Mouse (Mus musculus) forelimb bud, embryonic 11.5 days (tissue): Measurements from ENCODE around the gene Wdr45b.
"Not testable (repeated sequence)": the region's sequence is repeated elsewhere in the genome, so short reads cannot be mapped to it uniquely, and the experiment has no call there.

Experiments used
- DNase-seq: peaks from one replicate; pipeline ENCODE4 v3.0.0-alpha.2; 2012; ENCODE audit warnings: low read depth, low spot score

The Wdr45b gene

DNA sequence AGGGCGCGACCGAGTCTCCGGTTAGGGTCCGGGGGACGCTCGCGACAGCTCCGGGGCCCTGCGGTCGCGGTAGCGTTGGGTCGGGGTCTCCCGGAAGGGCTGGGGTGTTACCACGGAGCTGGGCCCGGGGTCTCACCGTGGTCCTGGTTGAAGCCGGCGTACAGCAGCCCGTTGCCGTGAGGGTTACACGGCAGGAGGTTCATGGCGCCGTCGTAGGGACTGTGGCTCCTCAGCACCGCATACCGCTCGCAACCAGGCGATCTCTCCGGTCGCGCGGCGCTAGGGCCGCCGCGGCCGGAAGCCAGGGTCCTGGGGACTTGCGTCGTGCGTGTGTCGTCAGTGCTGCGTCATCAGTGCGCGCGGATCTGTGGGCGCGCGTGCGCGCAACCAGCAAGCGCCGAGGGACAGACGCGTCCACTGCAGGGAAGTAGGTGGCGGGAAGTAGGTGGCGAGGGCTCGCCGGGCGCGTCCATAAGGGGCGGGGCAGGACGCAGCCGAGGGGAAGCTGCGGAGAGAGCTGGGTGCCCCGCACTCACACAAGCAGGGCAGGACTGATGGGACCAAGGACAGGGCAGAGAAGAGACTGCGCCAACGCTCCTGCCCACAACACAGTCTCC, at the start of gene Wdr45b:
TSS of gene Wdr45b (minus strand) at position 355 of the 617 bp plus-strand sequence.
- peak; percentile 99 for DNase-seq

DNA sequence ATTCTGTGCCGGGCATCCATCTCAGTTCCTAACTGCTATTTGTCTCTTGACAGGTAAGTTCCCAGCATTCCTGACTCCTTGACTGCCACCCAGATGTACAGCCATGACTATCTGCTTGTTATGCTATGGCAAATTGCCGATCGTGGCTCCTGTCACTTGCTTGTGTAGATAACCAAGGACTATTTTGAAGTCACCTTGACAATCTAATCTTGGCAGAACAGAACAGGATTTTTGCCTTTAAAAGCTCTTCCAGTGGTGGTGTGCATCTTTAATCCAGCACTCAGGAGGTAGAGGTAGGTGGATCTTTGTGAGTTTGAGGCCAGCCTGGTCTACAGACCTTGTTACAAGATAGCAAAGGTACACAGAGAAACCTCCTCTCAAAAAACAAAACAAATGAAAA, 38.2 kb upstream of the Wdr45b start:
- no peak for DNase-seq

GRCm38 (mm10) chr11:121390793-121391192, 36.5 kb upstream of the Wdr45b start:
- DNase-seq: no peak

- no peak for DNase-seq
Measured at GRCm38 (mm10) chr11:121388554-121388945, 34.3 kb upstream of the Wdr45b start.

DNA sequence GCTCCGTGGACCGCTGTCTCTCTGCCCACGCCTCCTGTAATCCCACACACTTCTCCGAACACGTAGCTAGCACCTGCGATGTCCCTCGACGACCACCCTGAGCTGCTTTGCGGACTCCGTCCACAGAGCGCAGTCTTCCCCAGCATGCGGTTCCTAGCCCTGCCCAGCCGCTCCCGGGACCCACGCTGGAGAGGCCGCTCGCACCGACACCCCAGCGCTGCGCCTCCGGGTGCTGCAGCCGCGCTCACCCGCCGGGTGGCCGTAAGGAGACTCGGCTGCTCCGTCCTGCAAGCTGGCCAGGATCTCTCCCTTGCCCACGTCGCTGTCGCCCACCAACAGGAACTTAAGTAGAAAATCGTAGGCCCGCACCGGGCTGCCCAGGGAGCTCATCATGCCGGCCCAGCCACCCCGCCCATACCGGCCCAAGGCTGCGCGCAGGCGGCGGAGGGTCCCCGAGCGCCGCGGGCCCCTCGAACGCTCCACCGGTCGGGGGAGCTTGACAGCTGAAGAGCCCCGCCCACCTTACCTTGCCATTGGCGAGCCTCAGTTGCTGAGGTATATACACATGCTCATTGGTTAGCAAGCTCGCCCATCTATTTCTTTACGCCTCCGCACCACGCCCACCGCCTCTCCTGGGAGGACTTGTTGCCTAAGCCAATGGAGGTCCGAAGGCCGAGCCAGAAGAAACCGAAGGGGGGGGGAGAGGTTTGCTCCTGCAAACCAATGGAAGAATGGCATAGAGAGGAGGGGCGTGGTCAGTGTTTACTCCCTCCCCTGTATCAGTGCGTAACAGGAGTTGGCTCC, 33.7 kb upstream of the Wdr45b start, which contains the start of gene Rab40b:
TSS of gene Rab40b (minus strand) at position 502 of the 804 bp plus-strand sequence.
- DNase-seq: peak; percentile 93

- no peak for DNase-seq
Measured at GRCm38 (mm10) chr11:121380294-121380693, 26.0 kb upstream of the Wdr45b start.

DNA sequence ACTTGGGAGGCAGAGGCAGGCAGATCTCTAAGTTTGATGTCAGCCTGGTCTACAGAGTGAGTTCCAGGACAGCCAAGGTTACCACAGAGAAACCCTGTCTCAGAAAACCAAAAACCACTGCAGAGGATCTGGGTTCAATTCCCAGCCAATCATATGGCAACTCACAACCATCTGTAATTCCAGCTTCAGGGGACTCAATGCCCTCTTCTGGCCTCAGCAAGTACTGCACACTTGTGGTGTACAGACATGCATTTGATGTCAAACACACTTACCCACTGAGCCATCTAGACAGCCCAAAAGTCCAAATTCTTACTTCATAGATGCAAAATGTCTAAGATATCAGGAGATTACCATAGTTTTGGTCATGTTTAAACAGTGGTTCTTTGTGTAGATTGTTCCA, 24.4 kb upstream of the Wdr45b start:
- DNase-seq: no peak

- DNase-seq: no peak
Measured at GRCm38 (mm10) chr11:121373305-121373704, 19.1 kb upstream of the Wdr45b start.

- DNase-seq: no peak
Measured at GRCm38 (mm10) chr11:121370337-121370994, 16.2 kb upstream of the Wdr45b start.

DNA sequence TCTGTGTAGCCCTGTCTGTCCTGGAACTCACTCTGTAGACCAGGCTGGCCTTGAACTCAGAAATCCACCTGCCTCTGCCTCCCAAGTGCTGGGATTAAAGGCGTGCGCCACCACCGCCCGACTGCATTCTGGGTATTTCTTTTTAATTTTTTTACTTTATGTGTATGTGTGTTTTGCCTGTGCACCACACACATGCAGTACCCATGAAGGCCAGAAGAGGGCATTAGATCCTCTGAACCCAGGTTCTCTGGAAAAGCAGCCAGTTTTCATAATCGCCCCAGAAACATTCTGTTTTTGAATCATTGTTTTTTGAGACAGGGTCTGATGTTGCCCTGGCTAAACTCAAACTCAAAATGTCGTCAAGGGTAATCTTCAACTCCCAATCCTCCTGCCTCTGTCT, 15.4 kb upstream of the Wdr45b start:
- DNase-seq: peak; percentile 51

- no peak for DNase-seq
Measured at GRCm38 (mm10) chr11:121368731-121369130, 14.5 kb upstream of the Wdr45b start.

DNA sequence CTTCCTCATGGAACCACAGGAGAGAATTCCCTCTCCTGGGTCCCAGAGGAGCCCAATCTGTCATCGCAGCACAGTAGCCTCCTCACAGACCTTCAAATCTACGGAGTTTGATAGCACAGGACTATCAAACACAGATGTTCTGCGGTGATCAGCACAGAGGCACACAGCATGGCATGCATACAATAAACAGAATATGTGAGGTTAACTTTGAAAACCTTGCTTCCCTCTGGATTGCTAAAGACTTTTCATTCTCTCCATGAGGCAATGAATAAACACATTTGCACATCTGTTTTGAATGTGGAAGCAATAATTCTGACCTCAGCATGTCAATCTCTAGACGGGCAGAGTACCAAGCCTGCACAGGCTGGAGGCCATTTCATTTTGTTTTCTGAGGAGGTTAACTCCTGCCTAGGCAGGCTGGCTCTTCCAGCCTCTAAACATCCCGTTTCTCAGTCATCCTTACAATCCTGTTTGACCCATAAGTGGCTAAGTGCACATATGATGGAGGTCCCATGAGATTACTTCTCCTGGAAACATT, 13.0 kb upstream of the Wdr45b start:
- peak; percentile 25 for DNase-seq

- no peak for DNase-seq
Measured at GRCm38 (mm10) chr11:121362212-121362611, 8.0 kb upstream of the Wdr45b start.

- DNase-seq: no peak
Measured at GRCm38 (mm10) chr11:121353326-121354090, 737 bp downstream of the Wdr45b start.

- DNase-seq: not testable (repeated sequence)
Measured at GRCm38 (mm10) chr11:121348727-121349126, 5.5 kb downstream of the Wdr45b start.

- DNase-seq: no peak
Measured at GRCm38 (mm10) chr11:121348166-121348565, 6.1 kb downstream of the Wdr45b start.

GRCm38 (mm10) chr11:121347036-121347435, 7.2 kb downstream of the Wdr45b start:
- DNase-seq: no peak

DNA sequence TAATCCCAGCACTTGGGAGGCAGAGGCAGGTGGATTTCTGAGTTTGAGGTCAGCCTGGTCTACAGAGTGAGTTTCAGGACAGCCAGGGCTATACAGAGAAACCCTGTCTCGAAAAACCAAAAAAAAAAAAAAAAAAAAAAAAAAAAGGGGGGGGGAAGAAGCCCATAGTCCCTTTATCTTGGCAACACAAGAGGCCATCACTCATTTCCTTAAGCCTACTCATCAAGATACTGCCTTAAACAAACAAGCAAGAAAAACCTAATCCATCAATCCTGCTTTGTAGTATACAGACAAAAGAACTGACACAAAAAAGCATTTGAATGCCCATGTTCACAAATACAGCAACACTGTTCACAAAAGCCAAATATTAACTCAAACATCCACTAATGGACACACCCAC, 11.8 kb downstream of the Wdr45b start:
- not testable (repeated sequence) for DNase-seq

- no peak for DNase-seq
Measured at GRCm38 (mm10) chr11:121340287-121340686, 14.0 kb downstream of the Wdr45b start.

DNA sequence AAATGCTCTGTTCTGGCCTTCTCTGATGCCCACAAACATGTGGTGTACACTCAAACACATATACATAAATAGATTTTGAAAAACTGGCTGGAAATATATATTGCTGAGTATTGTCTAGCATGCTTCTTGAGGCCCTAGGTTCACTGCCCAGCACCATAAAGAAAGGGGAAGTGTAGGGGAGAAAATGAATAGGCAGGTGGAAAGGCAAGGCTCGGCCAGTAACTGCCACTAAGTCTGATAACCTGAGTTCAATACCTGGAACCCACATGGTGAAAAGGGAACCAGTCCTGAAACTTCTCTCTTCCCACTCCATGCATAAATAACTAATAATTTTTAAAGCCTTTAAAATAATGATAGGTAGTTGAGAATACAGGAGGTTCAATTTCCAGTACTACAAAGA, 14.6 kb downstream of the Wdr45b start:
- no peak for DNase-seq

- DNase-seq: no peak
Measured at GRCm38 (mm10) chr11:121331641-121332040, 22.6 kb downstream of the Wdr45b start.
